Mouse (Mus musculus): ENCODE measurements at regions not wholly inside any gene's neighbourhood (a gene's known extent, or its start where the extent isn't known, plus 50 kb on each side); places are given as distances from the start of the nearest gene placed in this dataset.

GRCm38 (mm10) chr15:37166744-37167143, 159.2 kb upstream of the Zfp706 start:
- DNase-seq (ENCODE audit: low spot score) = no peak

- no peak for DNase-seq (ENCODE audit: low spot score)
Measured at GRCm38 (mm10) chr15:37165887-37166507, 158.4 kb upstream of the Zfp706 start.

- no peak for DNase-seq (ENCODE audit: low spot score)
Measured at GRCm38 (mm10) chr15:37165216-37165615, 157.6 kb upstream of the Zfp706 start.

GRCm38 (mm10) chr15:37164191-37165135, 156.9 kb upstream of the Zfp706 start:
- peak; percentile 28 for DNase-seq (ENCODE audit: low spot score)

DNA sequence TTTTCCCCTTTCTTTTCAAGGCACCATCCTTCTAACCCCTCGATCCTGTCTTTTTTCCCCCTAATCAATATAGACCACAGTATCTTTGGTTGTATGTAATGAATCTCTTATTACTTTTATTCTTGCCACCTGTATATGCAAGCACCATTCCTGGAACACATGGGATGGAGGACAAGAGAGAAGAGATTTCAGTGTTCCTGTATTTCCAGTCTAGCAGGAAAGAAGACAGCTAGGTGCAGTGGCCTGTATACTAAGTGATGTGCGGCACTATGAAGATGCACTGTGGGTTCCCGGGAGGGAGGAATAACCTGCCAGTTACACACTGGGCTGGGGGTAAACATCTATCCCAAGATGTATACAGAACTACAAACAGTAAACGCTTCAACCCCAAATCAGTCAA, 152.4 kb upstream of the Zfp706 start:
- no peak for DNase-seq (ENCODE audit: low spot score)

- no peak for DNase-seq (ENCODE audit: low spot score)
Measured at GRCm38 (mm10) chr15:37159349-37159748, 151.8 kb upstream of the Zfp706 start.

DNA sequence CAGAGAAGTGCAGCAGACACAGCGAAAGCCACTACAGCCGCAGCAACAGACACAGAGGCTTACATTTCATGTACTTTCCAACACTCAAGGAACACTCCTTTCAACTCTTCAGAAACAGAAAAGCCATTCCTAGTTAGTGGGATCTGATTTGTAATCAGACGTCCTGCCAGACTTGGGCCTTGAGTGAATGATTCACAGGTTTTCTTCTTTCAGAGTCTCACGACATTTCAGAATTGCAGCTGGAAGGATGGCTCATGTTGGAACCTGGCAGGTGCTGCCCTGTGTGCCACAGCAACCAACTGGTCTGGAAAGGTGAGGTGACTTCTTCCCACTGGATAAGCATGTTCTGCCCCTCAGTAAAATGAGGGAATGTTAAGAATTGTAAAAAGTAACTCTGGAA, 149.8 kb upstream of the Zfp706 start:
- DNase-seq (ENCODE audit: low spot score) = no peak

DNA sequence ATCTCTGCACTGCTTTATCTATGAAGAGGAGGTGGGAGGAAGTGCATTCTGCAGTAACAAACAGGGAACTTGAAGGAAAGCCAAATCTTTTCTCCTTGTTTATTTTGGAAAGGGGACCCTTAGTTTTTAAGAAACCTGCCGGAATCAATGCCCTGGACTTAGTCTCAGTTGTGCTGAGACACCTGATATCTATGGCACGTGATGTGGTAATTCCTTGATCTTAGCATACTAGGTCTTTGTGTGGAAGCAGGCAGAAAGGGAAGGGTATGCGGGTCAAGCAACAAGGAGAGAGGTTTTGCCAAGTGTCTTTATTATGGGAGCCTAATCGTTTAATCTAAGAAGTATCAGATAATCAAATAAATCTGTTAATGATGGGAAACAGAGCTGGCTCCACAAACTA, 147.4 kb upstream of the Zfp706 start:
- DNase-seq (ENCODE audit: low spot score) = no peak

DNA sequence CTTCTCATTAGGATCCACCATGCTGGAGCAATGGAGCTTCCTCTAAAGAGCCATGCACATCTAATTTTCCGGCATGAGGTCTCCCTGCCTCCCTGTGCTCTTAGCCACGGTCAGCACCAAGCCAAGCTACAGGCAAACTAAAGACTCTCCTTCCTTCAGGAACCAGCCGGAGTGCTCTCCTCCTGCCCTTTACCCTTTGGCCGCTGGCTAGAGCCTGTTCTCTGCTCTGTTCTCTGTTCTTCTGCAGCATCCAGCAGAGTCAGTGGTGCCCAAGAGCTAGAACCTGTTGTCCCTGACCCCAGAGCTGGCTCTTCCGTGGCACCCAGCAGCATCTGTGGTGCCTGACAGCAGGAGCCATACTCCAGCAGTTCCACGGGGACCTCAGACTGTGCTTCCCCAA, 145.6 kb upstream of the Zfp706 start:
- no peak for DNase-seq (ENCODE audit: low spot score)

DNA sequence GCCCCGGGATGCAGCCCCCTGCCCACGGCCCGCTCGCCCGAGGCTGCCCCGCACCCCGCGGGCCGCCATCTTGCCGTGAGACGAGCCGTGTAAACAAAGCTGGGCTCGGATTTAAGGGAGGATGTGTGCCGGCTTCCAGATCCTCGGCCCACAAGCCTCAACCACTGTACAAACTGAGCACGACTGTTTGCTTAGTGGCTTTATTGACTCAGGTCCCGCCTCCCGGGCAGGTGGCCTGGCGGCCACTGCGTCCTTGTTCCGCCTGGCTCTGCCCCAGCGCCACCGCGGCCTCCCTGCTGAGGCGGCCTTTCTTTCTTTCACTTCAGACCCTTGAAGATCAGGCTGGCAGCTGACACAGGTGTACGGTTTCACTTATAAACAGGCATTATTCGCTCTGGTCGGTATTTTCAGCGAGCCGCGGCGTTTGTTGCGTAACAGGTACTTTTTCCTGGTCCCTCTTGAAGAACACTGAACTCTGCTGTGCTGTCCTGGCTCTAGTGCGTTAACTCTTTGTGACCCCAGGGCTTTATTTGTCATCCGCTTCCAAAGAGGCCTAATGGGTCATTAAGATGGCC, 128.1 kb upstream of the Zfp706 start:
- peak; percentile 66 for DNase-seq (ENCODE audit: low spot score)

DNA sequence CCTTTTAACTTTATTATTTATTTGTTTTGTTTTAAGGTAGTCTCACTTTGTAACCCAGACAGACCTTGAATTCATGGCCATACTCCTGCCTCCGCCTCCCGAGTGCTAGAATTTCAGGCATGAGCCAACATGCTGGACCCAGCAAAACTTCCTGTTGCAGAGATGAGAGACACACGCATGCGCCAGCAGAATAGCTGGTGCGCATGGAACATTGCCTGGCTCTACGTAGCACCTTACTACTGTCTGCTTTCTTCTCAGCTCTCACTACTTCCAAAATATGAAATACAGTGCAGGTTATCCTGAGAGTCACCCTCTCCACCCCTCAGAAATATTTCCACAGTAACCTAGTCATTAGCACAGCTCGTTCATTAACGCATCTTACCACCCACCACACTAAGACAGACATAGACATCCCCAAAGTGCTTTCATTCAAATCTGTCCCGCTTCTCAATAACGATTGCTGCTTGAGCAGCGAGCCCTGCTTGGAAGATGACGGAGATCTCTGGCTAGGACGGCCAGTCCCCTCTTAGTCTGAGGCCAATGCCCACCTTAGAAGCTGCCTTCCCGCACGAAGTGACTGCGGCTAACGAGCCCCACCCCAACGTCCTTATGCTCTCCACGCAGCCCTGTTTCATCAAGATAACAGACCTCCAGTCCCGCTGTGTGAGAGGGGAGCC, 127.5 kb upstream of the Zfp706 start:
- peak; percentile 39 for DNase-seq (ENCODE audit: low spot score)

DNA sequence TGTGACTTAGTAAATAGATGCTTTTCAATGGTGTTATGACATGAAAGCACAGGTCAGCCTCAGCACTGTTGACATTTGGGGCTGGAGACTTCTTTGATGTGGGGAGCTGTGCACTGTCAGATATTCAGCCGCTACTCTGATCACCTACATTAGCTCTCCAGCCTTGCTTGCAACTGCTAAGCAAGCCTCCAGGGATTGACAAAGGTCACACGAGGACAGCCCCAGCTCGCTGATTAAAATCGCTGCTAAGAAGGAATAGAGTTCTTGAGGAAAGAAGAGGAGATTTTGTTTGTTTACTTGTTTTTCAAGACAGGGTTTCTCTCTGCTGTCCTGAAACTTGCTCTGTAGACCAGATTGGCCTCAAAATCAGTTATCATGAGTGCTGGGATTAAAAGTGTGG, 126.8 kb upstream of the Zfp706 start:
- no peak for DNase-seq (ENCODE audit: low spot score)

GRCm38 (mm10) chr15:37133916-37134315, 126.3 kb upstream of the Zfp706 start:
- no peak for DNase-seq (ENCODE audit: low spot score)

DNA sequence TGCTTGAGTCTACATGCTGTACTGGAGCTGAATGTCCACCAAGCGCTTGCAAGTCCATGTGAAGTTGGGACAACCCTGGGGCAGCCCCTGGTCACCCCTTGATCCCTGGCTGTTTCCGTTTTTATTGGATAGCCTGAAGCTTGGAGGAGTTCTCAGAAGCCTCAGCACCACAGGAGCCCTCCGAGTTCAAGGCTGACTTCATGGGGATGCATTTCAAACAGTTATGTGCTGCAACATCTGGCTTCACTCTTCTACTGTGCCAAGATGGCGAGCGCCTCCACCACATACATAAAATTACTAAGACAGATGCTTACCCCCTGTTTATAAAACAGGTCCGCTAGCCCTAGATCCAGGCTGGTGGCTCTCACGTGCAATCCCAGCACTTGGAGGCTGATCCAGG, 120.1 kb upstream of the Zfp706 start:
- no peak for DNase-seq (ENCODE audit: low spot score)

- no peak for DNase-seq (ENCODE audit: low spot score)
Measured at GRCm38 (mm10) chr15:37127170-37127569, 119.6 kb upstream of the Zfp706 start.

- no peak for DNase-seq (ENCODE audit: low spot score)
Measured at GRCm38 (mm10) chr15:37125823-37126222, 118.2 kb upstream of the Zfp706 start.

- DNase-seq (ENCODE audit: low spot score) = no peak
Measured at GRCm38 (mm10) chr15:37124951-37125350, 117.4 kb upstream of the Zfp706 start.

DNA sequence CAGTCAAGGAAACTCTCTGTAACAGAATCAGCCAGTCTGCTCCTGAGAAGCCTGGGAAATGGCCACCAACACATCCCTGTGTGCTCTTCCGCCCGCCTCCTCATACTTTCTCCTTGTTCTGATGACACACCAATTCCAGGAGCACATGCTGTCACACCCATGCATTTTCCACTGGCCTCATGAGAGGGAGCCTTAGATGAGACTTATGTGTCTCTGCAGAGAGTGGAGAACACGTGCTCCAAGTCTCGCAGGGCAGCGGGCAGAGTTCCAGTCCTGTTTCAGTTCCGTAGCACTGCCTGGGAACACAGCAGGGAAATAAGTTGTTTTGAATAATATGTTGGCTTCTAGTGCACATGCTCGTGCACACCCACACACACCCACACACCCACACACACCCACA, 116.7 kb upstream of the Zfp706 start:
- DNase-seq (ENCODE audit: low spot score) = no peak

GRCm38 (mm10) chr15:37120381-37120780, 112.8 kb upstream of the Zfp706 start:
- peak; percentile 66 for DNase-seq (ENCODE audit: low spot score)

GRCm38 (mm10) chr15:37114119-37114518, 106.5 kb upstream of the Zfp706 start:
- DNase-seq (ENCODE audit: low spot score) = no peak

DNA sequence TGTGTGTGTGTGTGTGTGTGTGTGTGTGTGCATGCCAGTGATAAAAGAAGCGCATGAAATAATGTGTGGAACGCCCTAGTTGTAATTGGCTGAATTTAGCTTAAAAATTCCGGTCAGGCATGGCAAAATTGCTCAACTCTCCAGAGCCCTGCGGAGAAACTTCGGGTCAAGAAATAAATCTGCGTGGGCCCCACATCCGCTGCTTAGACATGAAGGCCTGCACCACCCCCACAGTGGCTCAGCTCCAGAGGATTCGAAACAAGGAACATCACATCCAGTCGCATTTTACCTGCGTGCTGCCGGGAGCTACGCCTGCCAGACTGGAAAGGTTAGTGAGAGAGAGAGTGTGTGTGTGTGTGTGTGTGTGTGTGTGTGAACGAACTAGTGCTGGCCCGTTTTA, 102.9 kb upstream of the Zfp706 start:
- DNase-seq (ENCODE audit: low spot score) = no peak

DNA sequence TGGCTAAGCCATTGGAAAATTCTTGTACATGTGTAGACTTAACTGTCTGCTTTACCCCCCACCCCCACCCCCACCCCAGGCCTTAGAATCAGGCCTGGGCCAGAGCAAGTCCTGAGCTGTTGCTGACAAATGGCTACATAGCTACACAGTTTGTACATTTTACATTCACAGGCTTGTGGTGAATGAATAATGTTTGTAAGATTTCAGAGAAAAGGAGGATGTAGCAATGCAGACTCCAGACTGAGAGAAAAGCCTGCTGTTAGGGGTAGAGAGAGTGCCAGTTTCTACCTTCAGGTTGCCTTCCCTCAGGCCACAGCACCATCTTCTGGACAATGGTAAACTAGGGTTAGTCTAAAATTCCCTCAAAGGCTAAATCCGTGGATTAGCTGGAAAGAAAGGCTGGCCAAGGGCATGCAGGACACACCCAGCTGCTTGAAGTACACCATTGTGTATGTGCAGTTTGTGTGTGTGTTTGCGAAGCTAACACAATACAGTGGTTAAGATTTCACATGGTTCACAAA, 94.5 kb upstream of the Zfp706 start:
- DNase-seq (ENCODE audit: low spot score) = no peak

All from testis, postnatal 14 days (tissue).